Mouse (Mus musculus) kidney, embryonic 14.5 days (tissue): Measurements from ENCODE around the gene Rtkn2. TPM values are rescaled to one million over a fixed set of nuclear protein-coding genes. Genes with fewer than 3 reads are reported as not detected.

Experiments used
- ATAC-seq: fragments of 200-750 bp; cut with Nextera tagmentation; 2 replicates; pipeline ENCODE4 v1.8.0; 2017; ENCODE audit warnings: moderate number of reproducible peaks, mild to moderate bottlenecking, moderate TSS enrichment, moderate library complexity; ENCODE audit not compliant: low FRiP score, low TSS enrichment
- H3K27ac ChIP-seq: fragments of 300-500 bp; sonication (generic); 2 replicates; pipeline ENCODE4 v1.5.1; 2014; ENCODE audit warnings: low read depth, mild to moderate bottlenecking, low read length, moderate library complexity, mixed read lengths
- H3K27me3 ChIP-seq: fragments of 300-500 bp; sonication (generic); 2 replicates; pipeline ENCODE4 v1.6.1; 2014; ENCODE audit warnings: mild to moderate bottlenecking, low read length; ENCODE audit not compliant: control insufficient read depth, insufficient read depth
- H3K36me3 ChIP-seq: fragments of 300-500 bp; sonication (generic); 2 replicates; pipeline ENCODE4 v1.6.1; 2014; ENCODE audit warnings: low read length, mixed read lengths; ENCODE audit not compliant: control insufficient read depth, insufficient read depth
- H3K4me1 ChIP-seq: fragments of 300-500 bp; sonication (generic); 2 replicates; pipeline ENCODE4 v1.6.1; 2014; ENCODE audit warnings: low read length, mixed read lengths; ENCODE audit not compliant: control insufficient read depth, insufficient read depth
- H3K4me2 ChIP-seq: fragments of 300-500 bp; sonication (generic); replicated peaks from 2 replicates; pipeline ENCODE4 v1.6.1; 2014; ENCODE audit warnings: low read depth, mild to moderate bottlenecking, low read length
- H3K4me3 ChIP-seq: fragments of 300-500 bp; sonication (generic); 2 replicates; pipeline ENCODE4 v1.5.1; 2014; ENCODE audit warnings: mild to moderate bottlenecking, low read length
- H3K9ac ChIP-seq: fragments of 300-500 bp; sonication (generic); 2 replicates; pipeline ENCODE4 v1.6.1; 2014; ENCODE audit warnings: low read depth, mild to moderate bottlenecking, low read length, moderate library complexity
- H3K9me3 ChIP-seq: fragments of 300-500 bp; sonication (generic); 2 replicates; pipeline ENCODE4 v1.6.1; 2016; ENCODE audit warnings: low read length; ENCODE audit not compliant: control insufficient read depth
- WGBS: fragments of 180-500 bp; shearing (Covaris S2); extraction: QIAGEN DNeasy Blood & Tissue Kit; methylation state at CpG from one replicate; pipeline ENCODE4 v1.1.7; 2014; 5-methylcytosine and 5-hydroxymethylcytosine counted together
- polyA plus RNA-seq: library from polyadenylated mRNA; unstranded; fragments of >200 nt; fragmentation: Nextera tagmentation; extraction: Ambion mirVana; gene quantifications from 2 replicates; pipeline ENCODE4 v1.2.1, GENCODE M21; 2014

The Rtkn2 gene
- polyA plus RNA-seq, 1 experiment from 2014 or later = 11.5 TPM

DNA sequence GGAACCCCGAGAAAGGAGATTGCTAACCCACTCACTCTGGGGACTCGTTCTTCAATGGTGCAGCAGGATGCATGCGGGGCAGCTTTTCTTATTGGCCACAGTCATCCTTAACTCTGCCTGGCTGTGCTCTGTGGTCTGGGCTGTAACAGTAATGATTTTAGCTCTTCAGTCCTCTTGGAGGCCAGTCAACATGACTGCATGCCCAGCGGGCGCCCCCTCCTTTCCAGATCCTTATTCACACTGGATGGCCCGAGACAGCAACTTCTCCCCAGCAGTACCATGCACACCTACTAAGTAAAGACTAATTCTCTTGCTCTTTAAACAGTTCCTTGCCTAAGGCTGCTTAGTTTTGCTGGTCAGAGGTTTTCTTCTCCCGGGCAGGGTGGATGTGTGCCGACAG lies 4.4 kb downstream of the Rtkn2 start:
- Histone ChIP-seq H3K4me2 (no peak overlapping the region), H3K4me1 (peaks cover 4% of the 10 kb centered on the region; the same call in 1 of the 2 replicates), H3K27ac (no peak overlapping the region), H3K9me3 (no peaks in the 10 kb centered on the region), H3K9ac (no peak overlapping the region), H3K36me3 (no peaks in the 10 kb centered on the region), H3K4me3 (no peak overlapping the region), H3K27me3 (no peaks in the 10 kb centered on the region)
- WGBS = 94% methylated on average over 8 of the region's 8 CpGs
- ATAC-seq = no peak

DNA sequence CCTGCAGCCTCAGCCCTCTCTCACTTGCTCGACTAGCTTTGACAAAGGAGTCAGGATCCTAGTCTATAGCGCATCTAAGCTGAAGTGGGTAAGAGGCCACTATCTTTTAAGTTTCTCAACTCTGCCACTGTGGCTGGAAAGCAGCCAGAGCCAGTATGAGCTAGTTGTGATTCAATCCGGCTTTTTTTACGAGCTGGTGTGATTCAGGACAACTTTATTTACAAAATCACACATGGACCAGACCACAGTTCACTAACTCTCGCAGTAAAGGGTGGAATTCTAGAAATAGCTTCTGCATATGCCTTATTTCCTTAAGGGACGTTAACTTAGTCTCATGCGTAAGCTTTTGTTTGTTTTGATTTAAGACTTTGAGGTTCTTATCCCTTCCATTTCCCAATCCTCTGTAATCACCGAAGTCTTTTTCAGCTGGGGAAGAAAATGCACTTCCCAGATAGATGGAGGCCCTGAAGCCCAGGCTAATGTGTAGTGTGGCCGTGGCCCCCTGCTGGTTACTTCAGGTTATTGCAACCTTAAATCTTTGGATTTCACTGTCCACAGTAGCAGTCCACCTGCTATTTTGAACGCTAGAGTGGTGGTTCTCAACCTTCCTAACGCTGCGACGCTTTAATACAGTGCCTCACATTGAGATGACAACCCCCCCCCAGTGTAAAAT lies 5.0 kb downstream of the Rtkn2 start:
- Histone ChIP-seq H3K36me3 (peaks cover under 1% of the 10 kb centered on the region), H3K4me2 (no peak overlapping the region), H3K9ac (no peak overlapping the region), H3K4me1 (peaks cover 4% of the 10 kb centered on the region; the same call in 1 of the 2 replicates), H3K27me3 (no peaks in the 10 kb centered on the region), H3K27ac (no peak overlapping the region), H3K4me3 (no peak overlapping the region), H3K9me3 (no peaks in the 10 kb centered on the region)
- WGBS = 45% methylated on average over 13 of the region's 13 CpGs
- 0 out of 2 replicates have a peak, but pooled peaks have one; percentile 52 for ATAC-seq

GRCm38 (mm10) chr10:67985100-67985499 lies 5.7 kb downstream of the Rtkn2 start:
- Histone ChIP-seq H3K4me2 (no peak overlapping the region), H3K4me3 (no peak overlapping the region), H3K27ac (no peak overlapping the region), H3K27me3 (no peaks in the 10 kb centered on the region), H3K36me3 (peaks cover 5% of the 10 kb centered on the region), H3K9ac (no peak overlapping the region), H3K9me3 (no peaks in the 10 kb centered on the region), H3K4me1 (peaks cover 4% of the 10 kb centered on the region; the same call in 1 of the 2 replicates)
- no peak for ATAC-seq
- WGBS = 92% methylated on average over 17 of the region's 17 CpGs

GRCm38 (mm10) chr10:67995356-67995755 lies 16.0 kb downstream of the Rtkn2 start:
- Histone ChIP-seq H3K9me3 (no peaks in the 10 kb centered on the region; the same call in 1 of the 2 replicates), H3K4me2 (no peak overlapping the region), H3K4me3 (no peak overlapping the region), H3K4me1 (no peaks in the 10 kb centered on the region), H3K9ac (no peak overlapping the region), H3K36me3 (no peaks in the 10 kb centered on the region; the same call in 1 of the 2 replicates), H3K27me3 (no peaks in the 10 kb centered on the region), H3K27ac (no peak overlapping the region)
- WGBS = 56% methylated on average over 12 of the region's 12 CpGs
- ATAC-seq = peak; percentile 46; the same call in 1 of the 2 replicates

DNA sequence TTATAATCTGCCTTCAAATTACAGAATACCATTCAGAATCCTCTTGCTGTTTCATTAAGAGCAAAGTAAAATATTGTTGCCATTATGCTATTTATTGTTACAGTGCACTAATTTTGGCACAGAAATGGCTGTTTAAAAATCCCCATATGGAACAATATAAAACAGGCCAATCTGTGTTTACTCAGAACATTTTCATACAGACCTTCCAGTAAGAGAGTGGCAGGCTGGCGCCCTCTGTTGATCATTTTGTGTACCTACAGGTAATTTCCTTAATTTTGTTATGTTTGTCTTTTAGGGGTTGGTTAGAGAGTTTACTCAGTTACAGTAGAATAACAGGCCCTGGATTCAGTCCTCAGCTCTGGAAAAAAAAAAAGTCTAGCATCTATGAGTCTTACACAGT lies 16.8 kb downstream of the Rtkn2 start:
- Histone ChIP-seq H3K9ac (no peak overlapping the region), H3K4me3 (no peak overlapping the region), H3K9me3 (no peaks in the 10 kb centered on the region; the same call in 1 of the 2 replicates), H3K27me3 (no peaks in the 10 kb centered on the region), H3K4me1 (no peaks in the 10 kb centered on the region), H3K27ac (no peak overlapping the region), H3K4me2 (no peak overlapping the region), H3K36me3 (no peaks in the 10 kb centered on the region)
- WGBS = 0% methylated on average over 1 of the region's 1 CpGs
- no peak for ATAC-seq

DNA sequence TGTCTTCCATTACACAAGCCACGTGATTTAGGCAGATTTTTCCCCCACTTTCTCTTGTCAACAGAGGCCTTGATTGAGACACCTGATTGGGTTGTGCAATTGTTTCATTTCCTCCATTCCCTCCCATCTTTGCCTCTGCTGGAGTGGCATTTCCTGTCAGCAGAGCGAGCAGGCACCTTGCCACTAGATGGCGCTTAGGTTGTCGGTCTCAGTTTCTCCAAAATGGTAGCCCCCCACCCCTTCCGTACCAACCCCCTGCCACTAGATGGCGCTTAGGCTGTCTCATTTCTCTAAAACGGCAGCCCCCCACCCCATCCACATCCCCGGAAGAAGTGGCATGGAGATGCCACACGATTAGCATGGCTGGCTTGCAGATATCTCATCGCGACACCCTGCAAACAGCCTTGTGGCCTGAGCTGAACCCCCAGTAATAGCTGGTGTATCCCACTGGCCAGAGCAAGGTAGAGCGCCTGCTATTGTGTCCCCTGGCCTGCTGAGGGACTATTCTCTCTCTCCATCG lies 18.8 kb downstream of the Rtkn2 start:
- ATAC-seq = no peak
- no peaks in the 10 kb centered on the region for H3K4me1 ChIP-seq
- no peaks in the 10 kb centered on the region for H3K9me3 ChIP-seq
- no peak overlapping the region for H3K27ac ChIP-seq
- 41% methylated on average over 13 of the region's 13 CpGs for WGBS
- no peak overlapping the region for H3K4me2 ChIP-seq
- no peak overlapping the region for H3K4me3 ChIP-seq
- H3K9ac ChIP-seq = no peak overlapping the region
- no peaks in the 10 kb centered on the region for H3K36me3 ChIP-seq
- no peaks in the 10 kb centered on the region for H3K27me3 ChIP-seq

DNA sequence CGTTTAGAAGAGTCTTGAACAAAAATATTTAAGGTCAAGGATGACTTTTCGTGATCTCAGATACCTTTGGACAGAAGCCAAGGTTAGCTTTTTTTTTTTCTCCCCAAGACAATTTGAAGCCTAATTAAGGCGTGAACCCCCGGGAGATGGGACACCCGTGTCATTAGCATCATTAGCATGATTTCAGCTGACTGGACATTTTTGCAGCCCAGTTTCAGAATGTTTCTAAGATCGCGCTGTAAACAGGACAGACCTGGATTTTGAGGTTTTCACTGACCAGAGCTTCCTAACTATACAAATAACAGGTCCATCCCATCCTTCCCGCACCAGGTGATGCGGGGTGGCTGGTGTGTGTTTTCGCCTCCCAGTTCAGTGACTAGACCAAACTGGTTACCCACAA lies 19.8 kb downstream of the Rtkn2 start:
- H3K4me1 ChIP-seq = no peaks in the 10 kb centered on the region
- H3K36me3 ChIP-seq = no peaks in the 10 kb centered on the region
- no peak for ATAC-seq
- H3K4me2 ChIP-seq = no peak overlapping the region
- H3K27me3 ChIP-seq = no peaks in the 10 kb centered on the region
- no peak overlapping the region for H3K9ac ChIP-seq
- WGBS = 87% methylated on average over 10 of the region's 10 CpGs
- no peak overlapping the region for H3K4me3 ChIP-seq
- no peaks in the 10 kb centered on the region for H3K9me3 ChIP-seq
- H3K27ac ChIP-seq = no peak overlapping the region

DNA sequence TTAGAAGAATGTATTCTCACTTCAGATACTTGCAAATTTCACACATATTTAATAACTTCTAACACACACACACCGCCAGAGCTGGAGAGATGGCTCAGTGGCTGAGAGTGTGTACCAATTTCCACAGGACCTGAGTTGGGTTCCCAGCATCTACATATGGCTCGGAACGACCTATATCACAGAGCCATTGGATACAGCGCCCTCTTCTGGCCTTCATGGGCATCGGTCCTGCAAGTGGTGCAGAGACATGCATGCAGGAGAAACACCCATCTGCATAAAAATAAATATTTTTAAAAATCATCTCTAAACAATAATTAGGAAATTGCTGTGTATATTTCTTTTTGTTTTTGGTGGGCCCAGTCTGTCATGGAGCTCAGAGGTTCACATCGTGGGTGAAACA lies 22.1 kb downstream of the Rtkn2 start:
- H3K36me3 ChIP-seq = peaks cover 3% of the 10 kb centered on the region; the same call in 1 of the 2 replicates
- ATAC-seq = no peak
- H3K27ac ChIP-seq = no peak overlapping the region
- no peaks in the 10 kb centered on the region for H3K27me3 ChIP-seq
- no peak overlapping the region for H3K4me2 ChIP-seq
- no peaks in the 10 kb centered on the region for H3K9me3 ChIP-seq
- H3K9ac ChIP-seq = no peak overlapping the region
- no peak overlapping the region for H3K4me3 ChIP-seq
- WGBS = 89% methylated on average over 6 of the region's 6 CpGs
- H3K4me1 ChIP-seq = no peaks in the 10 kb centered on the region

GRCm38 (mm10) chr10:68003651-68004422 lies 24.5 kb downstream of the Rtkn2 start:
- WGBS = 49% methylated on average over 18 of the region's 18 CpGs
- ATAC-seq = no peak
- peaks cover 3% of the 10 kb centered on the region; the same call in 1 of the 2 replicates for H3K36me3 ChIP-seq
- no peaks in the 10 kb centered on the region for H3K9me3 ChIP-seq
- H3K4me3 ChIP-seq = no peak overlapping the region
- H3K9ac ChIP-seq = no peak overlapping the region
- no peaks in the 10 kb centered on the region for H3K4me1 ChIP-seq
- H3K27ac ChIP-seq = no peak overlapping the region
- no peaks in the 10 kb centered on the region for H3K27me3 ChIP-seq
- no peak overlapping the region for H3K4me2 ChIP-seq
